Mouse (Mus musculus): ENCODE data around the gene Togaram1. TPM values are rescaled to one million over a fixed set of nuclear protein-coding genes. Genes with fewer than 3 reads are reported as not detected.

Togaram1 gene
- total RNA-seq (2015; ENCODE audit: low replicate concordance) (4.0 and 12.1 TPM in 2 replicates), total RNA-seq (2017; ENCODE audit: low replicate concordance) (11.7 and 12.6 TPM in 2 replicates)

DNA sequence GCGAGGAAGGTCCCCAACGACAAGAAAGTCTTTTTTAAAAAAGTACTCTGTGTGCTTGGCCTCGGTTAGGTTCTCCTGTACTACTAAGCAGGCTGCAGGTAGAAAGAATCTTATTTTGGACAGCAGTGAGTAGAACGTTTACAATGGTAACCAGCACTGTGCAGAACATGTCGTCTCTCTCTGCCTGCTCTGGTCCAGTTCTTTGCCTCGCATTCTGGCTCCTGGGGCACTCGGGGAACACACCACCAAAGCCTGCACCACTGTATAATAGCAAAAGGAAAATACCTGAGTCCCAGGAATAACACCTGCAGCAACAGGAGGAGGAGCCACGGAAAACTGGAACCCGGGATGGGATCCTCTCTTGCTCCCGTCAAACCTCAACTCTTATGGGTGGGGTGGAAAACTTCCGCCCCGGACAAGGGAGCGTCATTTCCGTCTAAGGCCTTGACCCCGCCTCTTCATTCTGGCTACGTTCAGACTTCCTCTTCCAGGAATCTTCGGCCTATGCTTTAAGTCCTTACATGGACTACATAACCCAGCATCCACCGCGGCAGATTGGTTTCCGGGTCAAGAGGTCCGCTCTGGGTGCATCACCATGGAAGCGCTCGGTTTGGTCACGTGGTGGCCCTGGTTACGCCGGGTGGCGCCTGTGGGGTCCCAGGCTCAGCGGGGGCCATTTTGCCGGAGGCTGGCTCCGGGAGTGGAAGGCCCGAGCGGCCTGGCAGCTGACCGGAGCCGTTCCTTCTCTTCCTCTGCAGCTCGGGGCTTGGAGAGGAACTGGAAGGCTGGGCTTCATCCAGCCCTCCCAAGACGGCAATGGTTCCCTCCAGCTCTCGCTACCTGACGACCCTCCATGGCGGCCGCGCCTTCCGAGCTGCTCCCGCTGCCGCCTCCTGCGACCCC, at the start of gene Togaram1, which contains the start of gene Klhl28:
TSS of gene Togaram1 (plus strand) at position 681 of the 903 bp plus-strand sequence.
TSS of gene Klhl28 (minus strand) at position 411 of the 903 bp plus-strand sequence.
- peak; percentile 91 for ATAC-seq (replicated peaks; ENCODE audit: low FRiP score, poor library complexity, severe bottlenecking)

DNA sequence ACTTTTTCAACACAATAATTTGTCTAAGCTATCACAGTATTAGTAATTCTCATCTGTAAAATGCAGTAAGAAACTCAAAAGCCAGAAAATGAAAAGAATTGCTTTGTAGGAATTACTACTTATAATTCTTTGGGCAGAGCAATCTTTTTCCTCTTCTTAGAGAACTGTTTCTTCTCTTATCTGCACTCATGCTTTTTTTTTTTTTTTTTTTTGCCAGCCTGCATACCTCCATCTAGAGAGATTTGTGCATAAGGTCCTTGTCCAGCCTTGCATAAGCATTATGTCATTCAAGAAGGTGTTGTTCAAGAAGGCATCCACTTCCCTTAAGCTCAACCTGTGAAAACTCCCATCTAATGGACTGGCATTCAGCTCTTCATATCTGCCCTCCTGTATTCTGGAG, 48.9 kb upstream of the Togaram1 start:
- no peak for ATAC-seq (replicated peaks; ENCODE audit: low FRiP score, poor library complexity, severe bottlenecking)

DNA sequence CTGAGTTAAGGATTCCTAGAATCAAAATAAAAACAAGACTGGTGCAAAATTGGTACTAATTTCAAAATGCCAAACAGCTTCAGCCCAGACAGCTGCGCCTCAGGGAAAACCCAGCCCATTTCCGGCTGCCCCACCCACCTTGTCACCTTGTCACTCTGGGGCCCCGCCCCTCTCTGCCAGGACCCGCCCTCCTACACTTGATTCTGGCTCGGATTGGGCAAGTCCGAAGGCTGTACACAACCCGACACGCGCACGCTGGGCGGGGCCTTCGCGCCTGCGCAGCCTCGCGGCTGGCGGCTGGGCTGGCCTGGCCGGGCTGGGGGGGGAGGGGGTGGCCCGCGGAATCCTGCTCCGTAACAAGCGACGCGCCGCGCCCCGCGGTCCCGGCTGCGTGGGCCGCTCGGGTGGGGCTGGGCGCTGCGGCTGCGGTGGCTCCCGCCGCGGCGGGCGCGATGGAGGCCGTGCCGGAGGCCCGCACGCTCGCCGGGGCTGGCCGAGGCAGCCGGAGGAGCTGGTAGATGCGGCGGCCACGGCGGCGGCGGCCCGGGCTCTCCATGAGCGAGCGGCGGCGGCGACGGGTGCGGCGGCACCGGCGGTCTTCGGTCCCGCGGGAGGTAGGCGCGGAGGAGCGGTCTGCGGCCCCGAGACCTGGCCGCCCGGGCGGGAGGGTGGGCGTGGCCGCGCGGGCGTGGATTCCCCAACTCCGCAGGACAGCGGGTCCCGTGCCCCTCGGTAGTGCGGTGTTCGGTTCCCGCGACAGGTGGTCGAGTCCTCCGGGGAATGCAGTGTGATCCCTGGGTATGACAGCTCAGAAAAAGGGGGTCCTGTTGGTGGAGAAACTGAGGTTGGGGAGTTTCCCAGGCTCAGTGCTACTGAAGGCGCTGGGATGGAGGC, 47.8 kb upstream of the Togaram1 start, which contains the start of gene Gm527:
TSS of gene Gm527 (plus strand) at position 329 of the 894 bp plus-strand sequence.
- ATAC-seq (replicated peaks; ENCODE audit: low FRiP score, poor library complexity, severe bottlenecking), result peak; percentile 100

DNA sequence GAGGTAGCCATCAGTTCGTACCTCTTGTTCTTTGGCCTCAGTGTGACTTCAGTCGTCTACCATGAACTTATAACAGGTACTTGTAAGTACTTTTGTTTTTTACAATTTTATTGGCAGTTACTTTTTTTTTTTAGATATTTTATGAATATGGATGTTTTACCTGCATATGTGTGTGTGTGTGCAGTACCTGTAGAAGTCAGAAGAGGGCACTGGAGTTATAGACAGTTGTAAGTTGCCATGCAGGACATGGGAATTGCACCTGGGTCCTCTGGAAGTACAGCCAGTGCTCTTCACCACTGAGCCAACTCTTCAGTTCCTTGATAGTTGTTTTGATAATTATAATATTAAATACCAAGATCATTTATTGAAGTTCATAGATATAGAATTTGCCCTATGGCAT, 28.1 kb upstream of the Togaram1 start:
- peak; percentile 69 for ATAC-seq (replicated peaks; ENCODE audit: low FRiP score, poor library complexity, severe bottlenecking)

DNA sequence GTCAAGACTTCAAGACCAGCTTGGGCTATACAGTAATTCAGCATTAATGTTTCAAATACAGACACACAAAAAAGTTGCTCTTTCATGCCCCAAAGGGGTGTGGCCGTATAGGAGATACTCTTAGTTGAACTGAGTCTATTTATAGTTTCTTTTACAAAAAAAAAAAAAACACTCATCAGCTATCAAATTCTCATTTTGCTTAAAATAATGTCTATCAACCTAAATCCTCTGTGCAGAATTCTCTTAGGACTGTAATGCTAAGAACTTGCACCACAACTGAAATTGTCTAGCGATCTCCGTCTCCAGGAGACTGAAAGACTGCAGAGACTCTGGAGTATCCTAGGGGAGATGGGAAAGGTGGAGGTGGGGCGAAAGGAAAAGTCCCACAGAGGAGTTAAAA, 1.0 kb upstream of the Togaram1 start:
- no peak for ATAC-seq (replicated peaks; ENCODE audit: low FRiP score, poor library complexity, severe bottlenecking)

DNA sequence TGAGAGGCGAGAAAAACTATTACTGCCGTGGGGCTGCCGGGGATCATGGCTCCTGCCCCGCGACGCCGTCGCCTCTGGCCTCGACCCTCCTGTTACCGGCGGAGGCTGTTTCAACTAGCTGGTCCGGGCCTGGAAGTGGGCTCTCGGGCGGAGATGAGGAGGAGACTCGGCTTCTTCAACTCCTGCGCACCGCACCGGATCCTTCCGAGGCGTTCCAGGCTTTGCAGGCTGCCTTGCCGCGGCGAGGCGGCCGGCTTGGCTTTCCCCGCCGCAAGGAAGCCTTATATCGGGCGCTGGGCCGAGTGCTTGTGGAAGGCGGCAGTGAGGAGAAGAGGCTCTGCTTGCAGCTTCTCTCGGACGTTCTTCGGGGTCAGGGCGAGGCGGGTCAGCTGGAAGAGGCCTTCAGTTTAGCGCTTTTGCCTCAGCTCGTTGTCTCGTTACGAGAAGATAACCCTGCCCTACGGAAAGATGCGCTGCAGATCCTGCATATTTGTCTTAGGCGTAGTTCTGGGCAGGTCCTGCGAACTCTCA, 562 bp downstream of the Togaram1 start:
- peak; percentile 34 for ATAC-seq (replicated peaks; ENCODE audit: low FRiP score, poor library complexity, severe bottlenecking)

DNA sequence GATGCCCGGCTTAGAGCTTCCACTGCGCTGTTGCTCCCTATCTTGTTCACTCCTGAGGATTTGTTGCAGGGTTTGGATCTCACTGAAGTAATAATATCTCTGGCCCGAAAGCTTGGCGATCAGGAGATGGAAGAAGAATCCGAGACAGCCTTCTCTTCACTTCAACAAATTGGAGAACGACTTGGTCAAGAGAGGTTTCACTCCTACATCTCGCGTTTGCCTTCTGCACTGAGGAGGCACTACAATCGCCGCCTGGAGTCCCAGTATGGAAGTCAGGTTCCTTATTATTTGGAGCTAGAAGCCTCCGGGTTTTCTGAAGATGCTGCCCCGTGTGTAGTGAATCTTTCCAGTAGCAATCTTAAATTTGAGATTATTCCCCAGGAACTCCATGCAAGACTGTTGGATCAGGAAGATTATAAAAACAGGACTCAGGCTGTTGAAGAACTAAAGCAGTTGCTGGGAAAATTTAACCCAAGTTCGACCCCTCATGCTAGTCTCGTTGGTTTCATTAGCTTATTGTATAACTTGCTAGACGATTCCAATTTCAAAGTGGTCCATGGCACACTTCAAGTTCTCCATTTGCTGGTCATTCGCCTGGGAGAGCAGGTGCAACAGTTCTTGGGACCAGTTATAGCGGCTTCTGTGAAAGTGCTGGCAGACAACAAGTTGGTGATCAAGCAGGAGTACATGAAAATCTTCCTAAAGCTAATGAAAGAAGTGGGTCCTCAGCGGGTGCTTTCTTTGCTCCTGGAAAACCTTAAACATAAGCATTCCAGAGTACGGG, 1.2 kb downstream of the Togaram1 start:
- ATAC-seq (replicated peaks; ENCODE audit: low FRiP score, poor library complexity, severe bottlenecking), result no peak

DNA sequence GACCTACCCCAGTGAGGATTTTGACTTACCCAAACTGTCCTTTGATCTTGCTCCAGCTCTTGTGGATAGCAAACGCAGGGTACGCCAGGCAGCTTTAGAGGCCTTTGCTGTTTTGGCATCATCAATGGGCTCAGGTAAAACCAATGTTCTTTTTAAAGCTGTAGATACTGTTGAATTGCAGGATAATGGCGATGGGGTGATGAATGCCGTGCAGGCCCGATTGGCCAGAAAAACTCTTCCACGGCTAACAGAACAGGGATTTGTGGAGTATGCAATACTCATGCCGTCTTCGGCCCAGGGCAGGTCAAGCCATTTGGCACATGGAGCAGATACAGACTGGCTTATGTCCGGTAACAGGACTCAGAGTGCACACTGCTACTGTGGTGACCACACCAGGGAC, 1.9 kb downstream of the Togaram1 start:
- ATAC-seq (replicated peaks; ENCODE audit: low FRiP score, poor library complexity, severe bottlenecking), result no peak

DNA sequence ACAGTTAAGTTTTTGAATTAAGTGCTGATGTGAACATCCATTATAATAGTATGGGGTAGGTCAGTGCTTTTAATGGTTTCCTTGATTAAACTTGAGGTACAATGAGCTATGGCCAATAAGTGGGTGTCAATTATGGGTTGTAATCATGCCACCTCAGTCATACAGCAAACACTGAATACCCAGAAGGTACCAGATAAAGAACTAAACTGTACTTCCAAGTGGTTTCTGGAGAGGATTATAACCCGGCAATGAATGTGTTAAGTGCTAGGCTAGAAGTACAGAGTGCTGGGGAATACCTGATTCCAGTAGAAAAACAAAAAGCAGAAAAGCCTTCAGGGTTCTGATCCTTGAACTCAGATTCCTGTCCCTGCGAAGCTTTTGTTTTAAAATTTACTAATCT, 2.5 kb downstream of the Togaram1 start:
- no peak for ATAC-seq (replicated peaks; ENCODE audit: low FRiP score, poor library complexity, severe bottlenecking)

DNA sequence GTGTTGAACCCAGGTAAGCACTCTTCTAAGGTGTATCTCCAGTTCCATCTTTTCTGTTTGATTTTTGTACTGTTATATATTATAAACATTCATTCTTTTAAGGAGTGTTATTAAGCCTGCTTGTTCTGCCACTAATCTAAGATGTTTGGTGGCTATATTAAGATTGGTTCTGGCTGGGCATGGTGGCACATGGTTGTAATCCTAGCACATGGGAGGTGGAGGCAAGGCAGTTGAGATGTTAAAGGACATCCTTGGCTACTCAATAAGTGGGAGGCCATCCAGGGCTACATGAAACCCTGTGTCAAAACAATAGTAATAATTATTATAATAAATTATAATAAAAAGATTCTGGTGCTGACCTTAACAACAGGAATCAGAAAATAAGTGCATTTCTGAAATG, 5.8 kb downstream of the Togaram1 start:
- ATAC-seq (replicated peaks; ENCODE audit: low FRiP score, poor library complexity, severe bottlenecking), result no peak

DNA sequence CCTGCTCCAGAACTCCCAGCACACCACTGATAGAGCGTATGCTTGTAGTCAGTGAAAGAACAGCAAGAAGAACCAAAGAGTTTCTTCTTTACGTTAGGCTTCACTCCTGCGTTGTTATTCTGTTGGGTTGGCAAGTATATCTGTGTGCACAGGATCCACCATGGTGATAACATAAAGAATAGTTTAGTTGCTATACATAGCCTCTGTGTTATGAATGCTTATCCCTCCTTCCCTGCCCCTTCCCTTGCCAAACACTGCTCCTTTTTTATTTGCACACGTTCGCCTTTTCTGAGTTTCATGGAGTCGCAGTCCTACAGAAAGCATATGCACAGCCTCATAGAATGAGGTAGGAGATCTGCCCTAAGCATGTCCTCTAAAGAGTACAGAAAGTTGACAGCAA, 6.5 kb downstream of the Togaram1 start:
- ATAC-seq (replicated peaks; ENCODE audit: low FRiP score, poor library complexity, severe bottlenecking), result no peak

DNA sequence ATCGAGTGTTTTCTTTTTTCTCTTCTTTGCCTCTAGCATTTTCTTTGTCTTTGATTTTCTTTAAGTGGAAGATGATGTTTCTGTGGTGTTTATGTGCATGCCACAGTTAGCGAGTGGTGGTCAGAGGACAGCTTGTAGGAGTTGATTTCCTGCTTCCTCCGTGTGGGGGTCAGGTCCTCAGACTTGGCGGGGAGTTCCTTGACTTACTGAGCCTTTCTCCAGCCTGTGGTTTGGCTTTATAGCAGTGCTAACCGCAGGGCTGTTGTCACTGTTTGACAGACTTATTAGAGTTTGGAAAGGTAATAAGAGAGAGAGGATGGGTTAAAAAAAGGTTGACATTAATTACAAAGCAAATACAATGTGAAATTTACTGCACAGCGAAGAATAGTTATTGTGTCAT, 10.0 kb downstream of the Togaram1 start:
- no peak for ATAC-seq (replicated peaks; ENCODE audit: low FRiP score, poor library complexity, severe bottlenecking)

DNA sequence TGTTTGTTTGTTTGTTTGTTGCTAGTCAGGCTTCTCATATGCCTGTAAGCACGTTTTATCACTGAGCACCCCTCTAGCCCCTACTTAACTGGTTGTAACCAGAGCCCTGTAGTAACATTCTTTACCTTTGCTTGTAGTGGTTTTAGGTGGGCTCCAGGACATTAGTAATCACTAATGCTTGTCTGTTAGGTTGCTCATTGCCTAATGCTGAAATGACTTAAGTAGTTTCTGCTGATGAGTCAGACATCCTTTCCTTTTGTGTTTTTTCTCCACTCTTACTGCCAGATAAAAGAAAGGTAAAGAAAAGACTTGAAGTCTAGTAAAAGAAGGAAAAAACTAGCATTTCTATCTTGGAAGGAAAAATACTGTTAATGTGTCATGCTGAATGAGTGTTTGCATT, 10.6 kb downstream of the Togaram1 start:
- ATAC-seq (replicated peaks; ENCODE audit: low FRiP score, poor library complexity, severe bottlenecking), result no peak

DNA sequence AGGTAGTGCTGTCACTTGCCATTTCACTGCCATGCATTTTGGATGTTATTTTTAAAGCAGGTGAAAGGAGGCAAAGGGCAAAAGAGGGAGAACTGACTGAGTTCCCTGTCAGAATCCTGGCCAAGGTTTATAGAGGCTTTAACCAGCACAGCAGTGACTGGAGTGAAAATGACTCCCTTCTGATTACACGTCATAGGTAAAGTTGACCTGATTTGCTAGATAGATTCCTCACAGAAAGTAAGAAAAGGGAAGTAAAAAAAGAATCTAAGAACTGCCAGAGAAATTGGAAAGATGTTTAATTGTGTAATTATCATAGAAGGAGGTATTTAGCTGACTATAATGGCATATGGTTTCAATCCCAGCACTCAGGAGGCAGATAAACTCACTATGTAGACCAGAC, 11.9 kb downstream of the Togaram1 start:
- ATAC-seq (replicated peaks; ENCODE audit: low FRiP score, poor library complexity, severe bottlenecking), result no peak

DNA sequence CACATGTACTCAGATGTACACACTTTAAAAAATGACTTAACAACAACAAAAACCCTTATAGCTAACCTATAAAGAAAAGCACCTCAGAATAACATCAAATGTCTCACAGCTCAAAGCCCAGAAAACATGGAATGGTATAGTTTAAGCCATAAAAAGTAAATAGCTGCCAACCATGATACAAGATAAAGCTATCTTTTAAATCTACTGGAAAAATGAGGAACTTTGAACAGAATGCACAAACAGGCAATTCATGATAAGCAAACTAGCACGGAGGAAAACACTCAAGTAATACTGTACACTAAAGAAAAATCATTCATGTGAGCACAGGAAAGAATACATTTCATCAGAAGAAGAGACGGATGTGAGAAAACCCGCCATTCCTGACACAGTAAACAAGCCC, 42.1 kb downstream of the Togaram1 start:
- ATAC-seq (replicated peaks; ENCODE audit: low FRiP score, poor library complexity, severe bottlenecking), result no peak

DNA sequence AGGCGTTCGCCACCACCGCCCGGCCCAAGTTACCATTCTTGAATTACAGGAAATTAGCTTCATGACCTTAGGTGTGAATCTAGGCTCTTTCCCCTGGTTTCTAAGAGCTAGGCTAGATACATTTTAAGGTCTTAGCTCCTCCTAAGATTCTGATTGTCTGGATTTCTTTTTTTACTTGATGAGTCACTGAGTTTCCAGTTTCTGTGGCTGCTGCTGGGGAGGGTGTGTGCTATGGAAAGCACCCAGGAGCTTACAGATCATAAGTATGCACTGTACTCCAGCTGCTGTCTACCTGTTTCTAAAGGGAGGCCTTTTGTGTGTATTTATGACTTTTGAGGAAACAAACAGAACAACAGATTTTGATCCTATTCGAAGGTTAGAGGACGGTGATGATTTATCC, 57.2 kb downstream of the Togaram1 start:
- no peak for ATAC-seq (replicated peaks; ENCODE audit: low FRiP score, poor library complexity, severe bottlenecking)

DNA sequence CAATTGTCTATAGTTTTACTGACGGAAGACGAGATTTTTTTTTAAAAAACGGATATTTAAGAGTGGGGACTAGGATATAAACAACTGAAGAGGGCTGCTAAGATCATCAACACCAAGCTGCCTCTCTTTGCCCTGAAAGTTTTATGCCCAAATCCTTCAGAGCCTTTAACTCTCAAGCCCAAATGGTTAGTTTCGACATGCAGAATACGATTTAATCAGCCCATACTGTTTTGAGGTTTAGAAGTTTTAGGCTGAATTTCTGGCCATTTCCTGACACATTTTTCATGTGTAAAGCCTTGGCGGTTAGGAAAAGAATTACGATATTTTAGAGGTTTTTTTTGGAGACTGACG, 70.2 kb downstream of the Togaram1 start:
- ATAC-seq (replicated peaks; ENCODE audit: low FRiP score, poor library complexity, severe bottlenecking), result peak; percentile 51

DNA sequence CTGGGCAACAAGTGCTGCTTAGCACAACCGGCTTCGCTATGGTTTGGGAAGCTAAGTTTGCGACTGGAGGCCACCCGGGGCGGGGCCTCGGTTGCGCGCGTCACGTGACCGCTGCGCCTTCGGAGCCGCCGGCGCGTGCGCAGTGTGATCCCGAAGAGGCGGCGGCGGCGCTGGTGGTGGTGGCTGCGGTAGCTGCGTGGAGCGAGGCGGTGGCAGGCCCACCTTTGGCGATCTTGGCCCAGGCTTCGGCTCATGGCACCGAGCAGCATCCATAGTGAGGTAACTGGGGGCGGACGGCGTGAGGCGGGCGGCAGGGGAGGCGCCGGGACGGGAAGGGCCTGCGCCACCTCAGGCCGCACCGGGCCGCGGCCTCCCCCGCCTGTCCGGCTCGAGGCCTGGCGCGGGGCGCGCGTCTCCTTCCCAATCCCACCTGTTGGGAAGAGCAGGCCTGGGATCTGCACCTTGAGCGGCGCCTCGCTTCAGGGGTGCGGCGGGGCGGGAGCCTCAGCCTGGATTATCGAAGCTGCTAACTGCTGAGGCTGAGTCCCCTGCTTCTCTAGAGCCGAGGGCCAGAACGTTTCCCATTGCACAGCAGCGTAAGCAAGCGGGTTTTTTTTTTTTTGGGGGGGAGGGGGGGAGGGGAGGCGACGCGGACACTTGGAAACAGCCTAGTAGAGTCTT, 70.7 kb downstream of the Togaram1 start, which contains the start of gene Prpf39:
TSS of gene Prpf39 (plus strand) at position 144 of the 681 bp plus-strand sequence.
- ATAC-seq (replicated peaks; ENCODE audit: low FRiP score, poor library complexity, severe bottlenecking), result peak; percentile 92
